Mouse (Mus musculus): ENCODE measurements around the gene Ntrk2.

- TF ChIP-seq CTCF (conservative IDR thresholded peaks at IDR 0.05; ENCODE audit: low read length) (no peak), POU5F1 (IDR thresholded peaks at IDR 0.05; ENCODE audit: borderline replicate concordance, low read length) (no peak)
Measured at GRCm38 (mm10) chr13:58971449-58971903, 165.1 kb downstream of the Ntrk2 start.

All from E14TG2a.4 (cell line).